Mouse (Mus musculus) large intestine, adult 2 months (tissue): ENCODE data around the gene Stam2. TPM values are rescaled to one million over a fixed set of nuclear protein-coding genes. Genes with fewer than 3 reads are reported as not detected.

Experiments used
- DNase-seq: peaks from one replicate; pipeline ENCODE4 v3.0.0-alpha.2; 2012; ENCODE audit warnings: low read depth, low spot score
- WGBS: fragments of 180-500 bp; shearing (Covaris S2); methylation state at CpG from one replicate; pipeline ENCODE4 v1.1.7; 2018; 5-methylcytosine and 5-hydroxymethylcytosine counted together
- polyA plus RNA-seq: library from polyadenylated mRNA; depleted of rRNA; stranded (reverse); fragments of >200 nt; gene quantifications from 2 replicates; pipeline ENCODE4 v1.2.3, GENCODE M21; 2012; rRNA removed

The Stam2 gene
- polyA plus RNA-seq, 1 experiment, result 7.5 TPM

- 90% methylated on average over 1 of the region's 1 CpGs for WGBS
- no peak for DNase-seq
Measured at GRCm38 (mm10) chr2:52673172-52673571, 68.9 kb downstream of the Stam2 start.

- no peak for DNase-seq
- WGBS, result 87% methylated on average over 5 of the region's 5 CpGs
Measured at GRCm38 (mm10) chr2:52670733-52671132, 71.3 kb downstream of the Stam2 start.

GRCm38 (mm10) chr2:52668480-52668879, 73.6 kb downstream of the Stam2 start:
- WGBS, result 89% methylated on average over 6 of the region's 6 CpGs
- DNase-seq, result no peak

DNA sequence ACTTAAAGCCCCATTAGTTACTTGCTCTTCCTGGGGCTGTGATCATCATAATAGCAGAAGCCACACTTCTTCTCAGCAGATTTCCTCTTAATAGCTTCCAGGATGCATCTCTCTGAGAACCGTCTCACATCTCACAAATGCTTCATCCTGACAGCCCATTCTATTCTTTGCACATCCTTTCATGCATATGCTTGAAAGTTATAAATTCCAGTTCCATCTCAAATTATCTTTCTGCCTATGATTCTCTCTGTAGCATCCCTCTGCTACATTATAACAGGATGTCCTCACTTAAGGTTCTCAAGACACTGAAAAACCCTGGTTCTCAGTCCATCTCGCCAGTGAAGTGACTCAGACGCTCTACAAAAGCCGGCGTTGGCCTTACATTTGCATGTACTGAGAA, 85.4 kb downstream of the Stam2 start:
- 88% methylated on average over 5 of the region's 5 CpGs for WGBS
- no peak for DNase-seq

DNA sequence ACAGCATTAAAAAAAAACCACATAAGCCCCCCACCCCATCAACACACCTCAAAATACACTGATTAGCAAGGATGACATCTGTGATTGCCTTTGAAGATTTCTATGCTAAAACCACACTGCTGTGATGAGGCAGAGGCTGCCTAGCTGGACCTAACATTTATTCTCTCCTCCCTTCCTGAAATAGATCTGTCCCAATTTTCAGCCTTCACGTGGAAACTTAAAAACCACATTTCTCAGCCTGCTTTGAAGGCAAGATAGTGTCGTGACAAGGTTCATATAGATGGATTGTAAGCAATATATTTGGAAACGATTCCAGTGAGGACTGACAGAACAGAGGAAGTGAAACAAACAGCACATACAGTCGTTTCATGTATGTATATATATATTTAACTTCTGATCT, 87.5 kb downstream of the Stam2 start:
- WGBS, result 55% methylated on average over 4 of the region's 4 CpGs
- no peak for DNase-seq

DNA sequence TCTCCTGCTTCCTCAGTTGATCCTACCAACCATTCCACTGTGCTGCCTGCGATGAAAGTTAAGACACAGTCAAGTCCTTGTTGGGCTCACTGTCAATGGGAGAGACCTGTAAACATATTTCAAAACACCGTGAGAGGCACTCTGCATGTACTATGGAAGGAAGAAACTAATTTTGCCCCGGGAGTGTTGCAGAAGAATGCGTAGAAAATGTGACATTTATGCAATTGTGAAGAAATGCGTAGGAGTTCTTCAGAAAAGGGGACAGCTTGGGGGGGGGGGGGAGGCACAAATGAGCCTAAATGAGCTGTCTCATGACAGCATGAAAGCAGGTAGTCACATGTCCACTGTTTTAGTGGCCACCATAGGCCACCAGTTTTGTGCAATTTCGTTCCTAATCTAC, 90.5 kb downstream of the Stam2 start:
- DNase-seq, result no peak
- 91% methylated on average over 6 of the region's 6 CpGs for WGBS

DNA sequence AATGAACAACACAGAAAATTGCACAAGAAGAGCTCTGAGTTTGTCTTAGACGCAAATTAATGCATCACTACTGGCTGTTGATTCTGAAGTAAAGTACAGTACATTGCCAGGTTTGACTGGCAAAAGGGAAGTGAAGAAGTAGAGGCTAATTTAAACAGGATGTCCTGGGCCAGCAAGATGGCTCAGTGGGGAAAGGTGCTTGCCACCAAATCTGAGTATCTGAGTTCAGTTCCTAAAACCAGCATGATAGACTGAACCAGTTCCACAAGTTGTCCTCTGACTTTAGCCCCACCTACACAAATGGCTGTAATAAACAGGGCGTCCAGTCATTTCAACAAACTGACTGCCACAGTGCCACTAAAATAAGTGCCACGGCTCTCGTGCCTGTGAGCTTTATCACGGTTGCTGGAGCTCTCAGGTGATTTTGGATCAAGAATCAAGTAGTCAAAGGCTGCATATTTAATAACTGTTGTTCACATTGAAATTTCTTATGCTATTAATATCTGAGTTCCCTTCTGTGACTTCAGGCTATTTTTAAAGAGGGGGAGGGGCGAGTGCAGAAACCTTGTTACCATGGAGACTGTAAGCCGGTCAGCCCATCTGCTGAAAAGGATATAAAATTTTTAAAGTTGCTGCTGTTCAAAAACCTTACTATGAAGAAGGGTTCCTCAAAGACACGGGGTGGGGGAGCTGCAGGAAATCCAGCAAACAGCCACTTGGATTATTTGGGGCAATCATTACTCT, 94.7 kb downstream of the Stam2 start:
- DNase-seq, result no peak
- WGBS, result 34% methylated on average over 8 of the region's 8 CpGs

- 81% methylated on average over 6 of the region's 6 CpGs for WGBS
- DNase-seq, result no peak
Measured at GRCm38 (mm10) chr2:52643657-52644056, 98.4 kb downstream of the Stam2 start.

Other genes starting within 250 kb of the Stam2 start
- 0.01 and 0.05 TPM in 2 replicates for gene Cacnb4, start 65.5 kb downstream of the Stam2 start, polyA plus RNA-seq
- 0.77 and 1.1 TPM in 2 replicates for gene Fmnl2, start 115.6 kb upstream of the Stam2 start, polyA plus RNA-seq